Mouse (Mus musculus) adrenal gland, adult 18-20 months (tissue): ENCODE data around the gene Togaram2. TPM values are rescaled to one million over a fixed set of nuclear protein-coding genes. Genes with fewer than 3 reads are reported as not detected.

Experiments used
- DNase-seq, 2 experiments: peaks; one replicate each; pipeline ENCODE4 v3.0.0; 2021 to 2022; ENCODE audit warnings: low spot score in 2 of 2
- total RNA-seq, 2 experiments: library from RNA; stranded (reverse); gene quantifications; 1 replicate in 1 of 2; 2 replicates in 1 of 2; pipeline ENCODE4 v1.2.3; 2021

The Togaram2 gene
- total RNA-seq, 2 experiments from 2014 or later = 0.13 TPM; not detected in 1

- DNase-seq = no peak
These were observed 8.6 kb downstream of the Togaram2 start for GRCm38 (mm10) chr17:71681666-71682065.

GRCm38 (mm10) chr17:71682379-71682778 lies 9.3 kb downstream of the Togaram2 start:
- no peak for DNase-seq

- DNase-seq = no peak
These were observed 10.2 kb downstream of the Togaram2 start for GRCm38 (mm10) chr17:71683281-71683680.

GRCm38 (mm10) chr17:71684103-71684608 lies 11.1 kb downstream of the Togaram2 start:
- DNase-seq = no peak

- DNase-seq = no peak
These were observed 14.4 kb downstream of the Togaram2 start for GRCm38 (mm10) chr17:71687436-71687835.

GRCm38 (mm10) chr17:71689903-71690302 lies 16.8 kb downstream of the Togaram2 start:
- DNase-seq = no peak

- no peak for DNase-seq
These were observed 18.4 kb downstream of the Togaram2 start for GRCm38 (mm10) chr17:71691361-71691875.

- no peak for DNase-seq
These were observed 20.3 kb downstream of the Togaram2 start for GRCm38 (mm10) chr17:71693313-71693712.

GRCm38 (mm10) chr17:71693780-71694179 lies 20.7 kb downstream of the Togaram2 start:
- no peak for DNase-seq

GRCm38 (mm10) chr17:71695151-71695550 lies 22.1 kb downstream of the Togaram2 start:
- DNase-seq = no peak

- DNase-seq = no peak
These were observed 22.8 kb downstream of the Togaram2 start for GRCm38 (mm10) chr17:71695716-71696315.

- no peak for DNase-seq
These were observed 23.3 kb downstream of the Togaram2 start for GRCm38 (mm10) chr17:71696396-71696795.

GRCm38 (mm10) chr17:71697896-71698618 lies 25.0 kb downstream of the Togaram2 start:
- no peak for DNase-seq

GRCm38 (mm10) chr17:71698619-71698956 lies 25.5 kb downstream of the Togaram2 start:
- no peak for DNase-seq

GRCm38 (mm10) chr17:71705113-71705512 lies 32.1 kb downstream of the Togaram2 start:
- DNase-seq = no peak

- no peak for DNase-seq
These were observed 32.8 kb downstream of the Togaram2 start for GRCm38 (mm10) chr17:71705550-71706480.

- no peak for DNase-seq
These were observed 34.7 kb downstream of the Togaram2 start for GRCm38 (mm10) chr17:71707715-71708114.

- DNase-seq = no peak
These were observed 39.2 kb downstream of the Togaram2 start for GRCm38 (mm10) chr17:71712279-71712678.

- no peak for DNase-seq
These were observed 42.0 kb downstream of the Togaram2 start for GRCm38 (mm10) chr17:71715034-71715433.

GRCm38 (mm10) chr17:71717881-71718625 lies 45.0 kb downstream of the Togaram2 start:
- DNase-seq = no peak

- no peak for DNase-seq
These were observed 47.4 kb downstream of the Togaram2 start for GRCm38 (mm10) chr17:71720434-71720833.
